ENCODE assay signal across 7 mouse cellular contexts in the genomic region with DNA sequence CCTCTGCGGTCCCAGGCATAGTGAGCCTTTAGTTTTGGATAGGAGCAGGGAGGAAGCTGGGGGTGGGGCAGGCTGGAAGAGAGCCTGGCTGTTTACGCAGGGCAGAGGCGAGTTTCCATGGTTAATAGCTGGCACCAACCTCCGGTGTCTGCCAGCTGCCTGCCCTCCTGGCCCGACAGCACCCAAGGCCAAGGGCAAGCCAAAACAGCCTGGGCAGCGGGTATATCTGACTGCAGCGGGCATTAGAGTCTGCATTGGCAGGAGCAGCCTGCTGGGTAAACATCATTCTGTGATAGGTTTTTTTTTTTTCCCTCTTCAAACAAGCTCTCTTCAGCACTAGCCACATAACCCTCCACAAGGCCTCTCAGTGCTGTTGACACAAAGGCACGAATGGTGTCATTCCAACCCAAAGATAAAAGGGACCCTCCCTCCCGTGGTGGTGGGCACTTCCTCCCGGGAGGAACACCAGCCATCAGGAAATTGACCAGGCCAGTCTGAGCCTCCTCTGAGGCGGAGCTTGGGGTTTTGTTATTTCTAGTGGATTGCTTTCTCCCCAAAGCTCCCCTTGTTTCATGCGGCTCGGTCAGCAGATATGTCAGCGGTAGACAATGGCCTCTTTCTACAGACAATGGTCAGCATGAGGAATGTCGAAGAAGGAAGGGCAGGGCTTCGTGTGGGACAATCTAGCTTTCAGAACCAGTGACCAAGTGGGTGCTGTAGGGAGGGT.
DNase-seq lines count a peak whose midpoint lies in the region; ATAC-seq lines count a peak whose summit lies in the region.

No protein-coding gene starts in this region.

- H3K27ac ChIP-seq in liver, embryonic 12.5 days = 0 out of 2 replicates have a peak overlapping the region, but pooled peaks have one; percentile 6
- H3K27ac ChIP-seq in neural tube, embryonic 12.5 days = peak overlapping the region; percentile 37; the same call in 1 of the 2 replicates

- intact Hi-C loops in heart, postnatal 36 days (cut with DNase I) = loop anchor here (2.0 kb wide), 1 partner anchor 94 kb away; no protein-coding TSS in a partner anchor

- H3K27me3 ChIP-seq in liver, embryonic 12.5 days (replicated peaks) = no peaks in the 10 kb centered on the region
- H3K27me3 ChIP-seq in neural tube, embryonic 12.5 days (replicated peaks) = no peaks in the 10 kb centered on the region

- H3K9ac ChIP-seq in liver, embryonic 12.5 days = no peak overlapping the region
- 0 out of 2 replicates have a peak overlapping the region, but pooled peaks have one; percentile 33 for H3K9ac ChIP-seq in neural tube, embryonic 12.5 days

- no peaks in the 10 kb centered on the region for H3K9me3 ChIP-seq in liver, embryonic 12.5 days (replicated peaks)
- no peaks in the 10 kb centered on the region for H3K9me3 ChIP-seq in neural tube, embryonic 12.5 days

- peak; percentile 58 for ATAC-seq in liver, embryonic 12.5 days
- ATAC-seq in neural tube, embryonic 12.5 days (ENCODE audit: low FRiP score, low read depth) = peak; percentile 23; the same call in 1 of the 2 replicates

- 8% methylated on average over 16 of the region's 16 CpGs for WGBS in large intestine, adult 2 months
- 10% methylated on average over 16 of the region's 16 CpGs for WGBS in liver, embryonic 12.5 days (ENCODE audit: insufficient replicate concordance)
- WGBS in neural tube, embryonic 12.5 days = under 1% methylated on average over 16 of the region's 16 CpGs

- no peaks in the 10 kb centered on the region for H3K36me3 ChIP-seq in liver, embryonic 12.5 days
- no peaks in the 10 kb centered on the region for H3K36me3 ChIP-seq in neural tube, embryonic 12.5 days

- peaks cover 19% of the 10 kb centered on the region; the same call in 1 of the 2 replicates for H3K4me1 ChIP-seq in liver, embryonic 12.5 days
- H3K4me1 ChIP-seq in neural tube, embryonic 12.5 days = peaks cover 24% of the 10 kb centered on the region

- DNase-seq in cerebellum, postnatal 25 days = peak; percentile 19 to 44
- DNase-seq in frontal cortex, adult 2 months (ENCODE audit: extremely low spot score in 1 of 2, low spot score in 1 of 2) = peak; percentile 21 to 59
- DNase-seq in heart, postnatal 36 days = peak; percentile 65 to 66
- peak; percentile 44 for DNase-seq in large intestine, adult 2 months (ENCODE audit: low read depth, low spot score)
- DNase-seq in urinary bladder, postnatal 14 days (ENCODE audit: low spot score) = peak; percentile 35

- H3K4me2 ChIP-seq in liver, embryonic 12.5 days = peak overlapping the region; percentile 46
- H3K4me2 ChIP-seq in neural tube, embryonic 12.5 days (replicated peaks) = peak overlapping the region; percentile 45

- H3K4me3 ChIP-seq in liver, embryonic 12.5 days = no peak overlapping the region
- no peak overlapping the region for H3K4me3 ChIP-seq in neural tube, embryonic 12.5 days
